Mouse (Mus musculus) MEL (cell line): ENCODE results near the gene Setd4.

Experiments used
- CTCF ChIP-seq, 3 experiments: IDR thresholded peaks in 2 of 3; conservative IDR thresholded peaks in 1 of 3; 2 replicates each; pipeline ENCODE4 v1.5.1; 2011 to 2012; ENCODE audit warnings: low read length in 3 of 3, low read depth in 2 of 3, mild to moderate bottlenecking in 2 of 3, improper control_type of control experiment in 1 of 3, inconsistent platforms in 1 of 3, mixed read lengths in 1 of 3, moderate library complexity in 1 of 3; ENCODE audit not compliant: control insufficient read depth in 1 of 3, insufficient read depth in 1 of 3, poor library complexity in 1 of 3, severe bottlenecking in 1 of 3
- GABPA ChIP-seq: IDR thresholded peaks from 2 replicates; pipeline ENCODE4 v1.6.1; 2012; ENCODE audit warnings: low read depth, mild to moderate bottlenecking, inconsistent platforms, low read length, improper control_type of control experiment, moderate library complexity
- GATA1 ChIP-seq: IDR thresholded peaks from 2 replicates; pipeline ENCODE4 v1.6.1; 2011; ENCODE audit warnings: low read depth, low read length, improper control_type of control experiment
- MEF2A ChIP-seq: IDR thresholded peaks from 2 replicates; pipeline ENCODE4 v1.6.1; 2014; ENCODE audit warnings: low read depth, mild to moderate bottlenecking, inconsistent platforms, low read length, improper control_type of control experiment; ENCODE audit not compliant: poor library complexity, insufficient replicate concordance, severe bottlenecking; ENCODE audit errors: extremely low read depth
- NELFE ChIP-seq: IDR thresholded peaks from 2 replicates; pipeline ENCODE4 v1.6.1; 2011; ENCODE audit warnings: low read depth, low read length, improper control_type of control experiment
- NRF1 ChIP-seq: IDR thresholded peaks from 2 replicates; pipeline ENCODE4 v1.6.1; 2014; ENCODE audit warnings: low read depth, mild to moderate bottlenecking, inconsistent platforms, low read length, improper control_type of control experiment, moderate library complexity; ENCODE audit not compliant: poor library complexity, insufficient read depth, severe bottlenecking
- POLR2A ChIP-seq, 2 experiments: IDR thresholded peaks; 2 replicates each; pipeline ENCODE4 v1.6.1; 2011 to 2012; ENCODE audit warnings: low read length in 2 of 2, mild to moderate bottlenecking in 2 of 2, control low read depth in 1 of 2, improper control_type of control experiment in 1 of 2, low read depth in 1 of 2, moderate library complexity in 1 of 2; ENCODE audit not compliant: control insufficient read depth in 1 of 2, insufficient read depth in 1 of 2, poor library complexity in 1 of 2
- POLR2AphosphoS5 ChIP-seq: IDR thresholded peaks from 2 replicates; pipeline ENCODE4 v1.6.1; 2012; ENCODE audit warnings: low read depth, borderline replicate concordance, mild to moderate bottlenecking, inconsistent platforms, low read length, moderate library complexity, mixed read lengths
- RCOR1 ChIP-seq: IDR thresholded peaks from 2 replicates; pipeline ENCODE4 v1.6.1; 2012; ENCODE audit warnings: low read depth, mild to moderate bottlenecking, inconsistent platforms, low read length, improper control_type of control experiment
- UBTF ChIP-seq: IDR thresholded peaks from 2 replicates; pipeline ENCODE4 v1.6.1; 2012; ENCODE audit warnings: low read depth, mild to moderate bottlenecking, inconsistent platforms, low read length, improper control_type of control experiment, moderate library complexity, borderline replicate concordance; ENCODE audit not compliant: insufficient read depth
- ZC3H11A ChIP-seq: IDR thresholded peaks from 2 replicates; pipeline ENCODE4 v1.6.1; 2012; ENCODE audit warnings: low read depth, mild to moderate bottlenecking, inconsistent platforms, low read length, improper control_type of control experiment

DNA sequence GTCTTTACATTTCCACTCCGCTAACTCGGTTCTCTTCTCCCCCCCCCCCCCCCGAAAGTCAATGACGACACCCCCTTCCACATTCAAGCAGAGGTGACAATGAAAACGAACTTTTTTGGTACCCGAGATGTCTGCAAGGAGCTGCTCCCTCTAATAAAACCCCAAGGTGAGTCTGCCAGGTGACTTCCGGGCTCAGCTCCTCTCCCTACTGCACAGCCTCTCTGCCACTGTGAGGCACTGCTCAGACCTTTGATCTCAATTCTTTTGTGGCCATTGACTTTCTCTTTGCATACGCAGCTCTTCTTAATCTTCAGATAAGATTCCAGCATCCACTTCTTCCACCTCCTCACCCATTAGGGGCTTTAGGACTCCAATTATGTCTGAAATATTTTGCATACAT is 4.9 kb upstream of the Setd4 start:
- no peak for TF ChIP-seq CTCF (IDR thresholded peaks at IDR 0.05 in 2 of 3, conservative IDR thresholded peaks at IDR 0.05 in 1 of 3; ENCODE audit: control insufficient read depth in 1 of 3, insufficient read depth in 1 of 3, low read depth in 2 of 3, low read length in 3 of 3, poor library complexity in 1 of 3, severe bottlenecking in 1 of 3)
- no peak for TF ChIP-seq GABPA
- no peak for TF ChIP-seq POLR2A (IDR thresholded peaks at IDR 0.05; ENCODE audit: control insufficient read depth in 1 of 2, insufficient read depth in 1 of 2, low read depth in 1 of 2, low read length in 2 of 2, poor library complexity in 1 of 2)
- no peak for TF ChIP-seq ZC3H11A
- no peak for TF ChIP-seq UBTF
- TF ChIP-seq NRF1 = no peak
- TF ChIP-seq NELFE = no peak
- TF ChIP-seq MEF2A = no peak
- TF ChIP-seq RCOR1 = no peak
- no peak for TF ChIP-seq GATA1
- no peak for TF ChIP-seq POLR2AphosphoS5
